Mouse (Mus musculus) stomach, postnatal 0 days (tissue): ENCODE data around the gene Nkx6-1. TPM values are rescaled to one million over a fixed set of nuclear protein-coding genes. Genes with fewer than 3 reads are reported as not detected.

Experiments used
- ATAC-seq: fragments of 200-750 bp; cut with Nextera tagmentation; 2 replicates; pipeline ENCODE4 v1.8.0; 2017; ENCODE audit not compliant: low FRiP score, low TSS enrichment
- DNase-seq: peaks from one replicate; pipeline ENCODE4 v3.0.0-alpha.2; 2016; ENCODE audit warnings: low spot score
- H3K27ac ChIP-seq: fragments of 300-500 bp; sonication (generic); replicated peaks from 2 replicates; pipeline ENCODE4 v1.5.1; 2014; ENCODE audit warnings: mild to moderate bottlenecking, control low read depth
- H3K27me3 ChIP-seq: fragments of 300-500 bp; sonication (generic); 2 replicates; pipeline ENCODE4 v1.6.1; 2014; ENCODE audit warnings: low read length; ENCODE audit not compliant: control insufficient read depth, insufficient read depth
- H3K36me3 ChIP-seq: fragments of 300-500 bp; sonication (generic); 2 replicates; pipeline ENCODE4 v1.6.1; 2014; ENCODE audit warnings: low read length, mixed read lengths; ENCODE audit not compliant: control insufficient read depth, insufficient read depth
- H3K4me1 ChIP-seq: fragments of 300-500 bp; sonication (generic); replicated peaks from 2 replicates; pipeline ENCODE4 v1.6.1; 2014; ENCODE audit warnings: antibody characterized with exemption; ENCODE audit not compliant: control insufficient read depth, insufficient read depth
- H3K4me2 ChIP-seq: fragments of 300-500 bp; sonication (generic); replicated peaks from 2 replicates; pipeline ENCODE4 v1.6.1; 2014; ENCODE audit warnings: low read depth, mild to moderate bottlenecking, control low read depth, moderate library complexity
- H3K4me3 ChIP-seq: fragments of 300-500 bp; sonication (generic); 2 replicates; pipeline ENCODE4 v1.5.1; 2014; ENCODE audit warnings: low read depth, low read length, control low read depth
- H3K9ac ChIP-seq: fragments of 300-500 bp; sonication (generic); 2 replicates; pipeline ENCODE4 v1.6.1; 2014; ENCODE audit warnings: mild to moderate bottlenecking, low read length, control low read depth, mixed read lengths
- H3K9me3 ChIP-seq: fragments of 300-500 bp; sonication (generic); 2 replicates; pipeline ENCODE4 v1.6.1; 2016; ENCODE audit warnings: low read length; ENCODE audit not compliant: control insufficient read depth
- CTCF ChIP-seq: IDR thresholded peaks from 2 replicates; pipeline ENCODE4 v1.5.1; 2016; ENCODE audit warnings: antibody characterized with exemption, low read depth, mild to moderate bottlenecking, moderate library complexity
- EP300 ChIP-seq: optimal IDR thresholded peaks from 2 replicates; pipeline ENCODE3; 2016; ENCODE audit warnings: antibody characterized with exemption
- WGBS: fragments of 180-500 bp; shearing (Covaris S2); extraction: QIAGEN DNeasy Blood & Tissue Kit; methylation state at CpG from one replicate; pipeline ENCODE4 v1.1.7; 2014; 5-methylcytosine and 5-hydroxymethylcytosine counted together
- polyA plus RNA-seq: library from polyadenylated mRNA; unstranded; fragments of >200 nt; fragmentation: Nextera tagmentation; extraction: Ambion mirVana; gene quantifications from 2 replicates; pipeline ENCODE4 v1.2.1, GENCODE M21; 2015

Nkx6-1 gene
- polyA plus RNA-seq, 1 experiment from 2014 or later = 1.6 TPM

- WGBS = 35% methylated on average over 20 of the region's 20 CpGs
- DNase-seq = no peak
These were observed 17.7 kb downstream of the Nkx6-1 start for GRCm38 (mm10) chr5:101646961-101647575.

GRCm38 (mm10) chr5:101645071-101645470 is 19.7 kb downstream of the Nkx6-1 start:
- WGBS = 63% methylated on average over 8 of the region's 8 CpGs
- no peak overlapping the region for H3K9ac ChIP-seq
- H3K27me3 ChIP-seq = peaks cover 21% of the 10 kb centered on the region; the same call in 1 of the 2 replicates
- no peak overlapping the region for H3K4me2 ChIP-seq
- ATAC-seq (no peak), DNase-seq (no peak)
- no peak for TF ChIP-seq CTCF
- no peak for TF ChIP-seq EP300
- no peaks in the 10 kb centered on the region for H3K4me1 ChIP-seq
- H3K4me3 ChIP-seq = no peak overlapping the region
- no peak overlapping the region for H3K27ac ChIP-seq
- no peaks in the 10 kb centered on the region for H3K9me3 ChIP-seq
- H3K36me3 ChIP-seq = no peaks in the 10 kb centered on the region

More at GRCm38 (mm10) chr5:101646961-101647575, 17.7 kb downstream of the Nkx6-1 start:
- H3K4me2 ChIP-seq = no peak overlapping the region
- H3K27ac ChIP-seq = no peak overlapping the region
- no peak overlapping the region for H3K4me3 ChIP-seq
- H3K27me3 ChIP-seq = peaks cover 21% of the 10 kb centered on the region; the same call in 1 of the 2 replicates
- TF ChIP-seq CTCF = no peak
- no peak for TF ChIP-seq EP300
- H3K36me3 ChIP-seq = no peaks in the 10 kb centered on the region
- H3K4me1 ChIP-seq = no peaks in the 10 kb centered on the region
- H3K9me3 ChIP-seq = no peaks in the 10 kb centered on the region
- ATAC-seq = no peak
- no peak overlapping the region for H3K9ac ChIP-seq

DNA sequence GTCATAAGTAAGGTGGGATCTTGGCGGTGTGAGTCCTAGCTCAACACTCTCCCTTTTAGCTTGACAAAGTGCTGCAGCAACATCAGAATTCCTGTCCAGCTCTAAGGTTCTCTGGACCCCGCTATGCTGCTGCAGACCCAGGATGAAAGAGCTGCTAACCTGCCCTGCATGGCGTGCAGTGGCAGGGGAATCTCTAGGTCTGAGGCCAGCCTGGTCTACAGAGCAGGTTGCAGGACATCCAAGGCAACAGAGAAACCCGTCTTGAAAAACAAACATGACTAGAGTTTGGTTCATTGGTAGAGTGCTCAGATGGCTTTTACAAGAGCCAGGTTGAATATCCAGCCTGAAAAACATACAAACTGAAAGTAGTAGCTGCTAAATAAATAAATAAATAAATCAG is 26.7 kb downstream of the Nkx6-1 start:
- ATAC-seq (no peak), DNase-seq (no peak)
- Histone ChIP-seq H3K9ac (no peak overlapping the region), H3K4me2 (no peak overlapping the region), H3K4me3 (no peak overlapping the region), H3K36me3 (no peaks in the 10 kb centered on the region), H3K4me1 (no peaks in the 10 kb centered on the region), H3K27me3 (no peaks in the 10 kb centered on the region), H3K27ac (no peak overlapping the region), H3K9me3 (no peaks in the 10 kb centered on the region)
- TF ChIP-seq EP300 = no peak
- no peak for TF ChIP-seq CTCF
- WGBS = 80% methylated on average over 4 of the region's 4 CpGs

Other genes starting within 250 kb of the Nkx6-1 start
- gene Cds1, start 100.1 kb upstream of the Nkx6-1 start, polyA plus RNA-seq = 18.0 and 18.5 TPM in 2 replicates